Mouse (Mus musculus) stomach, postnatal 0 days (tissue): ENCODE data around the gene Sema3e. TPM values are rescaled to one million over a fixed set of nuclear protein-coding genes. Genes with fewer than 3 reads are reported as not detected.

ENCODE experiments used
- ATAC-seq: fragments of 200-750 bp; cut with Nextera tagmentation; 2 replicates; pipeline ENCODE4 v1.8.0; 2017; ENCODE audit not compliant: low FRiP score, low TSS enrichment
- DNase-seq: peaks from one replicate; pipeline ENCODE4 v3.0.0-alpha.2; 2016; ENCODE audit warnings: low spot score
- H3K27ac ChIP-seq: fragments of 300-500 bp; sonication (generic); replicated peaks from 2 replicates; pipeline ENCODE4 v1.5.1; 2014; ENCODE audit warnings: mild to moderate bottlenecking, control low read depth
- H3K27me3 ChIP-seq: fragments of 300-500 bp; sonication (generic); 2 replicates; pipeline ENCODE4 v1.6.1; 2014; ENCODE audit warnings: low read length; ENCODE audit not compliant: control insufficient read depth, insufficient read depth
- H3K36me3 ChIP-seq: fragments of 300-500 bp; sonication (generic); 2 replicates; pipeline ENCODE4 v1.6.1; 2014; ENCODE audit warnings: low read length, mixed read lengths; ENCODE audit not compliant: control insufficient read depth, insufficient read depth
- H3K4me1 ChIP-seq: fragments of 300-500 bp; sonication (generic); replicated peaks from 2 replicates; pipeline ENCODE4 v1.6.1; 2014; ENCODE audit warnings: antibody characterized with exemption; ENCODE audit not compliant: control insufficient read depth, insufficient read depth
- H3K4me2 ChIP-seq: fragments of 300-500 bp; sonication (generic); replicated peaks from 2 replicates; pipeline ENCODE4 v1.6.1; 2014; ENCODE audit warnings: low read depth, mild to moderate bottlenecking, control low read depth, moderate library complexity
- H3K4me3 ChIP-seq: fragments of 300-500 bp; sonication (generic); 2 replicates; pipeline ENCODE4 v1.5.1; 2014; ENCODE audit warnings: low read depth, low read length, control low read depth
- H3K9ac ChIP-seq: fragments of 300-500 bp; sonication (generic); 2 replicates; pipeline ENCODE4 v1.6.1; 2014; ENCODE audit warnings: mild to moderate bottlenecking, low read length, control low read depth, mixed read lengths
- H3K9me3 ChIP-seq: fragments of 300-500 bp; sonication (generic); 2 replicates; pipeline ENCODE4 v1.6.1; 2016; ENCODE audit warnings: low read length; ENCODE audit not compliant: control insufficient read depth
- CTCF ChIP-seq: IDR thresholded peaks from 2 replicates; pipeline ENCODE4 v1.5.1; 2016; ENCODE audit warnings: antibody characterized with exemption, low read depth, mild to moderate bottlenecking, moderate library complexity
- EP300 ChIP-seq: optimal IDR thresholded peaks from 2 replicates; pipeline ENCODE3; 2016; ENCODE audit warnings: antibody characterized with exemption
- WGBS: fragments of 180-500 bp; shearing (Covaris S2); extraction: QIAGEN DNeasy Blood & Tissue Kit; methylation state at CpG from one replicate; pipeline ENCODE4 v1.1.7; 2014; 5-methylcytosine and 5-hydroxymethylcytosine counted together
- polyA plus RNA-seq: library from polyadenylated mRNA; unstranded; fragments of >200 nt; fragmentation: Nextera tagmentation; extraction: Ambion mirVana; gene quantifications from 2 replicates; pipeline ENCODE4 v1.2.1, GENCODE M21; 2015

Sema3e gene
- polyA plus RNA-seq, 1 experiment from 2014 or later, result 7.8 TPM

DNA sequence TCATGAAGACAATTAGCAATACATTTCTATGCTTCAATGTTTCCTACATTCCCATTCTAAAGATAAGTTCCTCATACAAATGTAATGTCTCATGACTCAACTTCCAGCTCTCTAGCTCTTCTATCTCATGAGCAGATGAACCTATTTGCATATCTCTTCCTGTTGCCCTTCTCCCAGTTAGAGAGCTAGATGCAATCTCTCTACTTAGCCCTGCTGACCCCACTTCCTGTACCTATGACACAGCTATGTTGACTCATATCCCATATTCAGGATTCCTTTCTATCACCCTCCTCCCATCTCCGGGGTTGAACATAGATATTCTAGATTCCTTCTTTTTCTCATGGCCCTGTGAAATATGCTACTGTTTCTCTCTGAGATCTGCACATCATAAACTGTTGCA lies 38.0 kb upstream of the Sema3e start:
- ATAC-seq, result no peak
- H3K27ac ChIP-seq, result no peak overlapping the region
- 64% methylated on average over 1 of the region's 1 CpGs for WGBS
- no peak overlapping the region for H3K4me2 ChIP-seq
- TF ChIP-seq EP300 (no peak), CTCF (no peak)
- no peaks in the 10 kb centered on the region for H3K9me3 ChIP-seq
- H3K4me1 ChIP-seq, result no peaks in the 10 kb centered on the region
- H3K27me3 ChIP-seq, result no peaks in the 10 kb centered on the region
- H3K4me3 ChIP-seq, result no peak overlapping the region
- no peaks in the 10 kb centered on the region for H3K36me3 ChIP-seq
- no peak overlapping the region for H3K9ac ChIP-seq
- no peak for DNase-seq

DNA sequence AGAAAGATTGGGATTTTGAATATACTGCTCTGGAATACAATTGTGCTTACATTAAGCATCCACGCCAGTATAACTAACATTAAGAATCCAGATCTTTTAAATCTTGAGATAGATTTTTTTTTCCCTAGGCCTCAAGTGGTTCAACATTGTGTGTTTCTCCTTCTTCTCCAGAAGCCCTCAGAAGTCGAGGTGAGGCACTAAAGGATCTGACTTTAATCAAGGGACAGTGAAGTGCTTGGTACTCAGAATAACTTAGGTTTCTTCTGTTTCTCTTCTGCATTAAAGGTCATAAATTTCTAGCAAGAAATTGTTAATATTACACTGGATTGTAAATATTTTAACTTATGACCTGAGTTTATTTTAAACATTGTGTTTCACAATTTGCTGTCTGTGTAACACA lies 37.1 kb upstream of the Sema3e start:
- no peak overlapping the region for H3K4me3 ChIP-seq
- DNase-seq, result no peak
- no peak overlapping the region for H3K27ac ChIP-seq
- no peaks in the 10 kb centered on the region for H3K27me3 ChIP-seq
- WGBS, result 46% methylated on average over 2 of the region's 2 CpGs
- no peak overlapping the region for H3K4me2 ChIP-seq
- no peaks in the 10 kb centered on the region for H3K9me3 ChIP-seq
- TF ChIP-seq CTCF (no peak), EP300 (no peak)
- H3K9ac ChIP-seq, result no peak overlapping the region
- H3K36me3 ChIP-seq, result no peaks in the 10 kb centered on the region
- ATAC-seq, result no peak
- no peaks in the 10 kb centered on the region for H3K4me1 ChIP-seq

DNA sequence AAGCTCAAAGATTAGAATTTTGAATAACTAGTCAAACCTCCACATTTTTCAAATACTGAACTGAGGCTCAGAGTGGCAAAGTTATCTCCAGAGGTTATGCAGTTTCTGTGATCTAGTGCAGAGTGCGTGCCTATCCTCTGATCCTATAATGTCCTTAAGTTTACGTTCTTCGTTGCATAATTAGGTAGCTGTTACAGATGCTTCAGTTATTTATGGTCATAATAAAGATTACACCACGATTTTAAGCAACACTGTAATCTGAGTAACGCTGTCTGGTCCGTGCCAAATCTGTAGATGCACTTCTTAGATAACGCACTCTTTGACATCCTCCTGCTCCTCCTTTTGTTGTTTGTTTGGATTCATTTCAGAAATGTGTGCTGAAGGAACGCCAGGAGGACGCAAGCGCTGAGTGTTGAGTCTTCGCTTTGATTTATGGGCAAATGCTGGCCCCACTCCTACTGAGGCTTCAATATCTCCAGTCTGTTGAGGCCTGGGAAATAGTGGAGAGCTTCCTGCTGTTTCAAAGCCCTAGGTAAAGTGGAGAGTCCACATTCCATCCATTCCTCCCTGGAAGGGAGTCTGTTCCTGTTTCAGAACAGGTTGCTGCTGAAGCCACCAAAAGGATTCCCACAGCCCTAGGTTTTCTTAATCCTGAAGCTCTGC lies 32.2 kb upstream of the Sema3e start:
- H3K27me3 ChIP-seq, result no peaks in the 10 kb centered on the region
- H3K9ac ChIP-seq, result no peak overlapping the region
- DNase-seq, result peak; percentile 17
- H3K27ac ChIP-seq, result no peak overlapping the region
- H3K4me2 ChIP-seq, result no peak overlapping the region
- H3K9me3 ChIP-seq, result no peaks in the 10 kb centered on the region
- 18% methylated on average over 11 of the region's 11 CpGs for WGBS
- no peak for ATAC-seq
- no peaks in the 10 kb centered on the region for H3K4me1 ChIP-seq
- H3K36me3 ChIP-seq, result no peaks in the 10 kb centered on the region
- H3K4me3 ChIP-seq, result no peak overlapping the region
- TF ChIP-seq EP300 (no peak), CTCF (no peak)

DNA sequence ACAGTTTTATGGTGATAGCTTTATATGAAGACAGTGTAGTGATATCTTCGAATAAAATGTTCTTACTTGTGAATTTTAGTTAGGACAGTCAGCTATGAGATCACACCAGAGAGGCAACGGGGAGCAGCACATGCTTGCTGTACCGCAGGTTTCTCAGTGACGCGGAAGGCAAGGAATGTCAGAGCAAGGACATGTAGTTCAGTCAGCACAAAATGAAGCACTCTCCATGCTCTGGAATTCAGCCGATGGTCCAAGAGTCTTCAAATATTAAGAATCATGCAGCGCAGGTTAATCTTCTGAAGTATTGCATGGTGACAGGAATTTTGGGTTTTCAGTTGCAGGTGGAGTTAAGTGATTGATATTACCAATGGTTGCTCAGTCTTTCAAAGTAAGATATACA lies 3.3 kb downstream of the Sema3e start:
- 86% methylated on average over 7 of the region's 7 CpGs for WGBS
- TF ChIP-seq CTCF (no peak), EP300 (no peak)
- no peak overlapping the region for H3K4me2 ChIP-seq
- DNase-seq, result no peak
- H3K27ac ChIP-seq, result no peak overlapping the region
- no peak overlapping the region for H3K9ac ChIP-seq
- no peaks in the 10 kb centered on the region for H3K27me3 ChIP-seq
- H3K4me3 ChIP-seq, result no peak overlapping the region
- H3K4me1 ChIP-seq, result no peaks in the 10 kb centered on the region; the same call in 1 of the 2 replicates
- no peaks in the 10 kb centered on the region for H3K9me3 ChIP-seq
- no peak for ATAC-seq
- H3K36me3 ChIP-seq, result no peaks in the 10 kb centered on the region

DNA sequence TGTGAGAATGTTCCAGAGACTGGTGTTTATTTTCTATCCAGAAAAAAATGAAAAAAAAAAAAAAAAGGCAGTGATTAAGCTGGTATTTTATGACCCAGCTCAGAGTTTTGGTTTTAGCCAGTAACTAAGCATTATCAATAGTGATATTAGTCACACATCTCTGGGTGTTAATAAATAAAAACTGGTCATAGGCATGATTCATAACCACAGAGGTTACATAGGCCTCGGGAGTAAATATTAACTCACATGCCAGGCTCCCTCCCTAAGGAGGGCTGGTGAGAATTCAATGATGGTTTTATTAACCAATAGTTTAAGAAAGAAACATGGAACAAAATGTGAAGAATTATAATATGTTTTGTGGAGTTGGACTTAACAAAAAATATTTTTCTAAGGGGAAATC lies 5.7 kb downstream of the Sema3e start:
- H3K36me3 ChIP-seq, result no peaks in the 10 kb centered on the region
- TF ChIP-seq CTCF (no peak), EP300 (no peak)
- ATAC-seq, result peak; percentile 91
- H3K27me3 ChIP-seq, result no peaks in the 10 kb centered on the region
- DNase-seq, result no peak
- no peaks in the 10 kb centered on the region for H3K9me3 ChIP-seq
- no peak overlapping the region for H3K27ac ChIP-seq
- H3K9ac ChIP-seq, result no peak overlapping the region
- no peak overlapping the region for H3K4me3 ChIP-seq
- WGBS, result 50% methylated on average over 1 of the region's 1 CpGs
- H3K4me2 ChIP-seq, result no peak overlapping the region
- H3K4me1 ChIP-seq, result no peaks in the 10 kb centered on the region

DNA sequence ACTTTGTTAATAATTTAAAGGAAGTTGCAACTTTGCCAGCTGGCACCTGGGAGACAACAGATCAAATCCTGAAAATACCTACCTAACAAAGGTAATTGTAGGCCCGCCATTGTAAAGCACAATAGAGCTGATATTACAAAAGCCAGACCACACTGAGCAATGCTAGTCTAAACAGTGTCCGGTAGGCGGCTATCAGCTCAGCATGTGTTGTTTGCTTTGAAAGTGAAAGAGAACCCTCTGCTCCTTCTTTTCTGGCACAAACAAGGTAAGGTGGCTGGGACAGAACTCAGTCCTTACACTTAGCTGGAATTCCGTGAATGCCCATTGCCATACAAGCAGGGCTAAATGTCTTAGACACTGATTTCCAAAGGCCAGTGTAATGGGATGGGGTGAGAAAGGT lies 7.0 kb downstream of the Sema3e start:
- Histone ChIP-seq H3K36me3 (no peaks in the 10 kb centered on the region), H3K27ac (no peak overlapping the region), H3K4me2 (no peak overlapping the region), H3K9me3 (no peaks in the 10 kb centered on the region), H3K4me1 (no peaks in the 10 kb centered on the region), H3K9ac (no peak overlapping the region), H3K27me3 (no peaks in the 10 kb centered on the region), H3K4me3 (no peak overlapping the region)
- no peak for ATAC-seq
- 37% methylated on average over 4 of the region's 4 CpGs for WGBS
- TF ChIP-seq EP300 (no peak), CTCF (peak; percentile 45; the same call in 1 of the 2 replicates)
- no peak for DNase-seq
